Mouse (Mus musculus): ENCODE measurements around the gene Hbb-y. TPM values are rescaled to one million over a fixed set of nuclear protein-coding genes. Genes with fewer than 3 reads are reported as not detected.

The Hbb-y gene
- not detected in 2 replicates for polyA plus RNA-seq (2012; ENCODE audit: insufficient read depth, insufficient read length, missing spikeins)

DNA sequence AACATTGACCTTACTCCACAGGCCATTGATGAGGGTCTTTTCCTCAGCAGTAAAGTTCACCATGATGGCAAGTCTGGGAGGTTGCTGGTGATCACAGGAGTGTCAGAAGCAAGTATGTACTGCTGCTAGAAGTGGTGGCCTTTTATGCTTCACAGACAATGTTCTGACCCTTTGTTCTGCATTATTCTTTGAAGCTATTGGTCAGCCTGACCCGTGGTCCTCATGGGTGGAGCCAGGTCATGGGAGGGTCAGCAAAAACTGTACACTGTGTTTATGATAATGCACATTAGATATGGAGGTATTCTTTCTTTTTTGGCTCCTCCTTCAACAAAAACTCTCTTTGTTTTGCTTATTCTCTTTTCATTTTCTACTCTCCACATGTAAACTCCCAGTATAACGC lies at the start of gene Hbb-y:
TSS of gene Hbb-y (minus strand) at position 127 of the 400 bp plus-strand sequence.
- no peak within 1 kb of the TSS for H3K27ac ChIP-seq (ENCODE audit: insufficient read depth, low read depth, low read length)
- no peak for TF ChIP-seq CTCF (IDR thresholded peaks at IDR 0.05; ENCODE audit: low read depth, low read length)
- TF ChIP-seq POLR2A (IDR thresholded peaks at IDR 0.05; ENCODE audit: borderline replicate concordance, low read depth, low read length), result no peak

DNA sequence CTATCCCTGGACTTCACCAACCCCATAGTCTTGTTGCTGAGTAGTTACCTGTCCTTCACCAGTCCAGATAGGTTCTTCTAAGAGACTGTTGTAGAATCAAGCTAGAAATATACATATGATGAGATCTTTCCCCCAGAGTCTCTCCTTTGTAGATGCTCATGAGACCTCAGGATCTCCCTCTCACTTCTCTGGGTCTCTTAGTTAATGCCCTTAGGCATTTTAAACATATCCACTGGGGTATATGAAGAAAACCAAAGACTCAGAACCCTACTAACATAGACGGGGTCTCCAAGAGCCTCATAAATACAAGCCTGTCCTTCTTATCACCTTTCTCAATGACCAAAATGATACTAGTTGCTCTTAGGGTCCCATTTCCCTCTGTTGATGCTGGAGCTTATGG lies 41.4 kb upstream of the Hbb-y start, which contains the start of gene Olfr64:
TSS of gene Olfr64 (minus strand) at position 101 of the 400 bp plus-strand sequence.
- Histone ChIP-seq H3K4me1 (ENCODE audit: control insufficient read depth, insufficient read depth, low read length) (no peaks in the 10 kb centered on the region), H3K4me3 (ENCODE audit: insufficient read depth, low read length) (no peak within 1 kb of the TSS), H3K27ac (ENCODE audit: insufficient read depth, low read depth, low read length) (no peak within 1 kb of the TSS)
- TF ChIP-seq CTCF (IDR thresholded peaks at IDR 0.05; ENCODE audit: low read depth, low read length) (no peak), POLR2A (IDR thresholded peaks at IDR 0.05; ENCODE audit: borderline replicate concordance, low read depth, low read length) (no peak)

More for the DNA sequence above, at the start of gene Hbb-y:
- no peaks in the 10 kb centered on the region for H3K4me1 ChIP-seq (ENCODE audit: control insufficient read depth, insufficient read depth, low read length)
- no peak within 1 kb of the TSS for H3K4me3 ChIP-seq (ENCODE audit: insufficient read depth, low read length)

DNA sequence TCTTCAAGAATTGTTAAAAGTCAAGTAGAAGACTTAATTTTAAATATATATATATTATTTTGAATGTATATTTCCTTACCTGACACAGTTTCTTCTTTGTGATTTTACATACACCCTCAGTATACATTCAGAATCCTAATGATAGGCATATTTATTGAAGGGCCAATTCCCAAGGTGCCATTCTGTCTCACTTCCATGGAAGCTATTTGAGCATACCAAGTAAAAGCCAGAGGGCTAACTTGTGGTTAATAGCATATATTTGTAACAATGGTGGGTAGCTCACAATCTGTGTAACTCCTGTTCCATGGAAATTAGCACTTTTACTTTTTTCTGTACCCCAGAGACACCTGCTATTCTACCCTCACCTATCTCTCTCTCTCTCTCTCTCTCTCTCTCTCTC lies 33.1 kb upstream of the Hbb-y start, which contains the start of gene Olfr66:
TSS of gene Olfr66 (minus strand) at position 101 of the 400 bp plus-strand sequence.
- H3K4me3 ChIP-seq (ENCODE audit: insufficient read depth, low read length), result no peak within 1 kb of the TSS
- H3K4me1 ChIP-seq (ENCODE audit: control insufficient read depth, insufficient read depth, low read length), result no peaks in the 10 kb centered on the region
- H3K27ac ChIP-seq (ENCODE audit: insufficient read depth, low read depth, low read length), result no peak within 1 kb of the TSS
- TF ChIP-seq POLR2A (IDR thresholded peaks at IDR 0.05; ENCODE audit: borderline replicate concordance, low read depth, low read length) (no peak), CTCF (IDR thresholded peaks at IDR 0.05; ENCODE audit: low read depth, low read length) (no peak)

DNA sequence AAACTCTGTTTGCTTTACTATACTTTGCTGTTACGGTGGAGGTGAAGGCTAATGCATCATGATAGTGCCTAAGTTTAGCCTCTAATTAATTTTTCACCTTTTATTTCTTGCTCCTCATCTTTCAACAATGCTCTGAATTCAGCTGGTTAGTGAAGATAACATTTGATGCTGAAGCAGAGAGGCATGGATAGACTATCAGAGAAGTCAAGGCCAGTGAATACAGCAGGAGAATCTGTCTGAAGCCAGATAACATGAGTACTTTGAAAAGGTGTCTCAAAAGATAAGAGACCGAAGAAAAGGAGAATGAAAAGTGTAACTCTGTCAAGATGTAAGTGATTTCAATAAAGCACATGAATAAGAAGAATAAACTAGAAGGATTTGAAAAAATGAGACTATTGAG lies 24.1 kb upstream of the Hbb-y start:
- H3K27ac ChIP-seq (ENCODE audit: insufficient read depth, low read depth, low read length), result no peak overlapping the region
- TF ChIP-seq POLR2A (IDR thresholded peaks at IDR 0.05; ENCODE audit: borderline replicate concordance, low read depth, low read length) (no peak), CTCF (IDR thresholded peaks at IDR 0.05; ENCODE audit: low read depth, low read length) (no peak)
- H3K4me3 ChIP-seq (ENCODE audit: insufficient read depth, low read length), result no peak overlapping the region
- H3K4me1 ChIP-seq (ENCODE audit: control insufficient read depth, insufficient read depth, low read length), result no peaks in the 10 kb centered on the region

DNA sequence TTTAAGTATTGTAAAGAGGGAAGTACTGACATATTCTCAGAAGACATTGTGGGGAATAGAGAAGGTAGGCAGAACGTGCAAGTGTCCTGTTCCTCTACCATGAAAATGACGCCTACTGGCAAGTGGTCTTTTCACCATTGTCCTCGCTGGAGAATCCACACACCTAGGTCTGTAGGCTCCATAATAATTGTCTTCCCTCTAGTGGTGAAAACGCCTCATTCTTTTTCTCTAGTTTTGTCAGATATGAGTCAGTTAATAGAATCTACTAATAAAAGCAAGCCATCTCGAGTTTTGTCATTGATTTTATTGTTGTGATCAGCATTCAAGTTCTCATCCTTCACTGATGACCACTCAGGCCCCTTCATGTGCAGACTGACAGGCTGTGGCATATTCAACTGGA lies 21.4 kb upstream of the Hbb-y start:
- no peaks in the 10 kb centered on the region for H3K4me1 ChIP-seq (ENCODE audit: control insufficient read depth, insufficient read depth, low read length)
- H3K4me3 ChIP-seq (ENCODE audit: insufficient read depth, low read length), result no peak overlapping the region
- TF ChIP-seq POLR2A (IDR thresholded peaks at IDR 0.05; ENCODE audit: borderline replicate concordance, low read depth, low read length), result no peak
- TF ChIP-seq CTCF (IDR thresholded peaks at IDR 0.05; ENCODE audit: low read depth, low read length), result no peak
- H3K27ac ChIP-seq (ENCODE audit: insufficient read depth, low read depth, low read length), result no peak overlapping the region

DNA sequence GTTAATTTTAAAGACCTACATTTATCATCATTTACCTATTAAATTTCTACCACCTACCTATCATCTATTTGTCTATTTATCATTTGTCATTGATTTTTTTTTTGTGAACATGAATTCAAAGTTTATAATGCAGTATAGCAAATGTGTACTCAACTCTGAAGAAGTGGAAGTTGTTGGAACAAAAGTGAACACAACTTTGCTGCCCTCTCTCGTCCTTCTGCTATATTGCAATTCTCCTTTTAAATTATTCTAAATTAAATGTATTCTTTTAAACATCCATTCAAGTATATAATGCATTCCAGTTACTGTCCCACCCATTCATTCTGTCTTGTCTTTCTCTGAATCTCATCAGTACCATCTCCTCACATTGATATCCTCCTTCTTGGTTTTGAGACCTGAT lies 20.0 kb upstream of the Hbb-y start:
- Histone ChIP-seq H3K4me3 (ENCODE audit: insufficient read depth, low read length) (no peak overlapping the region), H3K27ac (ENCODE audit: insufficient read depth, low read depth, low read length) (no peak overlapping the region), H3K4me1 (ENCODE audit: control insufficient read depth, insufficient read depth, low read length) (no peaks in the 10 kb centered on the region)
- TF ChIP-seq POLR2A (IDR thresholded peaks at IDR 0.05; ENCODE audit: borderline replicate concordance, low read depth, low read length), result no peak
- TF ChIP-seq CTCF (IDR thresholded peaks at IDR 0.05; ENCODE audit: low read depth, low read length), result no peak

DNA sequence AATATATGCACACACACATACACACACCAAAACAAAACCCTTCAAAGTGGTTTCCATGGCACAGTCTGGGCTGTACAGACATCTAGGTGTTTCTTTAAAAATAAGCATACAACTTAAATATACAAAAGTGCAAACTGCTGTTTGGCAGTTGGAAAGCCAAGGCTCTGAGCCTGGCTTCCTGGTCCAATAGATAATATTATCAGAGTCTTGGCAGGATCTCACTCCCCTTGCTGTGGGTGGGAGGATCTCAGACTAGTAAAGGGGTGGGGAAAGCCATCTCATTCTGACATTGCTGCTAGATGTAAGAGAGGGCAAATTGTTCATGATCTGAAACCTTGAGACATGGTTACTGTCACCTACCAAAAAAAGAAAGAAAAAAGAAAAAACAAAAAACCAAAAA lies 17.7 kb upstream of the Hbb-y start:
- no peak overlapping the region for H3K27ac ChIP-seq (ENCODE audit: insufficient read depth, low read depth, low read length)
- H3K4me3 ChIP-seq (ENCODE audit: insufficient read depth, low read length), result no peak overlapping the region
- TF ChIP-seq CTCF (IDR thresholded peaks at IDR 0.05; ENCODE audit: low read depth, low read length) (no peak), POLR2A (IDR thresholded peaks at IDR 0.05; ENCODE audit: borderline replicate concordance, low read depth, low read length) (no peak)
- H3K4me1 ChIP-seq (ENCODE audit: control insufficient read depth, insufficient read depth, low read length), result no peaks in the 10 kb centered on the region

DNA sequence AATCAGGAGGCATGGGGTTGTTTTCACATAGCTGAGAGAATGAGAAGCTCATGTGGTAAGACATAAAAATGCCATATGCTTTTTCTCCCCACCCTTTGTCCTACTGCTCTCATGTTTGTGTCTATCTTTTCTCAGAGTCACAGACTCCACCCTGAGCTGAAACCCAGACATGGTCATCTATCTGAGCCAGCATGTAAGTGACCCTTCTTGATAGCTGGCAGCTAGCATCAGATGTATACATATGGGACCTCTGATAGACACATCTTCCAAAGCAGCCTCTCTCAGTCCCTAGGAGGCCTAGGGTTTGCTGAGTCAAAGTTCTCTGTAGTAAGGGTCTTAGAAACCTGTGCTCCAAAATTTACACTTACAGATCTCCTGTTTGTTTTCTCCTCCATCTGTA lies 12.7 kb upstream of the Hbb-y start:
- no peak for TF ChIP-seq CTCF (IDR thresholded peaks at IDR 0.05; ENCODE audit: low read depth, low read length)
- no peak for TF ChIP-seq POLR2A (IDR thresholded peaks at IDR 0.05; ENCODE audit: borderline replicate concordance, low read depth, low read length)
- H3K27ac ChIP-seq (ENCODE audit: insufficient read depth, low read depth, low read length), result no peak overlapping the region
- no peak overlapping the region for H3K4me3 ChIP-seq (ENCODE audit: insufficient read depth, low read length)
- H3K4me1 ChIP-seq (ENCODE audit: control insufficient read depth, insufficient read depth, low read length), result peaks cover 4% of the 10 kb centered on the region; the same call in 1 of the 2 replicates

DNA sequence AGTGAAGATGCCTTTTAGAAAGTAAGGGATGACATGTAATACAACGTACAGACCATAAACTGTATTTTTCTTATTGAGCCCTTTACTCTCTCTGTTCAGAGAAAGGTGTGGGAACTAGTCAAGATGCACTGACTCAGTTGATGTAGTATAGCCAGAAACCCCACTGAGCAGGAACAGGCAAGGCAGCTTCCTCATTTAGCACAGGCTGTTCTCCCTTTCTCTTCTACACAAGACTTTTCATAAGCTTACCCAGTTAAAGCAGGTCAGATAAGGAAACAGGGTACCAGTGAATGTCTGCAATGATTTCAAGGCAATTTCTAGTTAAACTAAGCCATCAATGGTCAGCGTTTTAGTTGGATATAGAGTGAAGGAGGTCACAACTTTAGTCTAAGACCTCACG lies 8.5 kb upstream of the Hbb-y start:
- no peak for TF ChIP-seq CTCF (IDR thresholded peaks at IDR 0.05; ENCODE audit: low read depth, low read length)
- no peak for TF ChIP-seq POLR2A (IDR thresholded peaks at IDR 0.05; ENCODE audit: borderline replicate concordance, low read depth, low read length)
- H3K4me1 ChIP-seq (ENCODE audit: control insufficient read depth, insufficient read depth, low read length), result peaks cover 4% of the 10 kb centered on the region; the same call in 1 of the 2 replicates
- H3K4me3 ChIP-seq (ENCODE audit: insufficient read depth, low read length), result no peak overlapping the region
- no peak overlapping the region for H3K27ac ChIP-seq (ENCODE audit: insufficient read depth, low read depth, low read length)

DNA sequence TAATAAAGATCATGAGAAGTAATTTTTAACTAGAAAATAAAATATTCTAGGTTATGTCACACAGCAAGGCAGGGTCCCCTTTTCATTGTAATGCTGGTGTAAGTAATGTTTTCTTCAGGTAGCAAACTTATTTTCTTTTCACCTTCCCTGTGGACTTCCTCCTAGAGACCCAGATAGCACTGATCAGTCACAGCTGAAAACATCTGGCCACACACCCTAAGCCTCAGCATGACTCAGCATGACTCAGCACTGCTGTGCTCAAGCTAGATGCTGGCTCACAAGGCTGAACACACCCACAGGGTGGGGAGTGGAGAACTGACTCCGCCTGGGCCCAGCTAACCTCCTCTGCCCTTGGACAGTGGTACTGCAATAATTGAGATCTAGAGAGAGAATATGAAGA lies 7.8 kb upstream of the Hbb-y start:
- TF ChIP-seq POLR2A (IDR thresholded peaks at IDR 0.05; ENCODE audit: borderline replicate concordance, low read depth, low read length) (no peak), CTCF (IDR thresholded peaks at IDR 0.05; ENCODE audit: low read depth, low read length) (no peak)
- no peak overlapping the region for H3K4me3 ChIP-seq (ENCODE audit: insufficient read depth, low read length)
- H3K27ac ChIP-seq (ENCODE audit: insufficient read depth, low read depth, low read length), result no peak overlapping the region
- H3K4me1 ChIP-seq (ENCODE audit: control insufficient read depth, insufficient read depth, low read length), result peaks cover 4% of the 10 kb centered on the region; the same call in 1 of the 2 replicates

All from bone marrow macrophage, adult 2 months (primary cell).